Mouse (Mus musculus): ENCODE results near the gene Zfp282.

- no peak for TF ChIP-seq GATA1 (IDR thresholded peaks at IDR 0.05; ENCODE audit: borderline replicate concordance, low read length)
- TF ChIP-seq FLI1 (IDR thresholded peaks at IDR 0.05; ENCODE audit: low read length): no peak
Observed at GRCm38 (mm10) chr6:47912991-47913390, 36.0 kb downstream of the Zfp282 start.
